Mouse (Mus musculus) urinary bladder, postnatal 25 days (tissue): ENCODE data around the gene Tmem174.

Experiments
- DNase-seq: peaks from one replicate; pipeline ENCODE4 v3.0.0; 2022; ENCODE audit warnings: low spot score

The Tmem174 gene

GRCm38 (mm10) chr13:98632306-98632942 lies 4.8 kb downstream of the Tmem174 start:
- DNase-seq: no peak

GRCm38 (mm10) chr13:98631105-98631838 lies 5.9 kb downstream of the Tmem174 start:
- DNase-seq: no peak

GRCm38 (mm10) chr13:98626736-98627135 lies 10.5 kb downstream of the Tmem174 start:
- DNase-seq: no peak

- DNase-seq: no peak
Measured at GRCm38 (mm10) chr13:98624506-98624905, 12.7 kb downstream of the Tmem174 start.

- DNase-seq: no peak
Measured at GRCm38 (mm10) chr13:98622881-98623549, 14.2 kb downstream of the Tmem174 start.

- no peak for DNase-seq
Measured at GRCm38 (mm10) chr13:98617429-98618067, 19.7 kb downstream of the Tmem174 start.

GRCm38 (mm10) chr13:98607885-98608477 lies 29.2 kb downstream of the Tmem174 start:
- DNase-seq: no peak

- DNase-seq: no peak
Measured at GRCm38 (mm10) chr13:98603799-98604198, 33.4 kb downstream of the Tmem174 start.

GRCm38 (mm10) chr13:98596746-98597145 lies 40.5 kb downstream of the Tmem174 start:
- DNase-seq: no peak

- no peak for DNase-seq
Measured at GRCm38 (mm10) chr13:98594726-98595141, 42.5 kb downstream of the Tmem174 start.

GRCm38 (mm10) chr13:98593938-98594539 lies 43.2 kb downstream of the Tmem174 start:
- DNase-seq: no peak

- DNase-seq: no peak
Measured at GRCm38 (mm10) chr13:98591406-98591805, 45.8 kb downstream of the Tmem174 start.

GRCm38 (mm10) chr13:98590693-98591389 lies 46.4 kb downstream of the Tmem174 start:
- no peak for DNase-seq

- no peak for DNase-seq
Measured at GRCm38 (mm10) chr13:98589572-98589971, 47.6 kb downstream of the Tmem174 start.

GRCm38 (mm10) chr13:98588951-98589501 lies 48.2 kb downstream of the Tmem174 start:
- peak; percentile 72 for DNase-seq

GRCm38 (mm10) chr13:98588480-98588879 lies 48.7 kb downstream of the Tmem174 start:
- no peak for DNase-seq

GRCm38 (mm10) chr13:98587639-98588038 lies 49.6 kb downstream of the Tmem174 start:
- DNase-seq: no peak

- DNase-seq: no peak
Measured at GRCm38 (mm10) chr13:98586817-98587575, 50.2 kb downstream of the Tmem174 start.
